Mouse (Mus musculus) G1E (cell line): Measurements from ENCODE around the gene Lamc1. TPM values are rescaled to one million over a fixed set of nuclear protein-coding genes. Genes with fewer than 3 reads are reported as not detected.

Experiments
- ATAC-seq: 2 replicates; pipeline ENCODE4 v1.8.0; 2016; ENCODE audit warnings: mild to moderate bottlenecking; ENCODE audit not compliant: insufficient number of reproducible peaks, poor library complexity, low FRiP score, severe bottlenecking; ENCODE audit errors: extremely low read depth
- DNase-seq: peaks from one replicate; pipeline ENCODE4 v3.0.0; 2012; ENCODE audit warnings: low spot score
- H3K27me3 ChIP-seq: 2 replicates; pipeline ENCODE4 v1.6.1; 2012; ENCODE audit warnings: mild to moderate bottlenecking, low read length, inconsistent platforms; ENCODE audit not compliant: insufficient read depth
- H3K36me3 ChIP-seq: replicated peaks from 2 replicates; pipeline ENCODE3; 2012; ENCODE audit warnings: mild to moderate bottlenecking, inconsistent platforms
- H3K4me1 ChIP-seq: 2 replicates; pipeline ENCODE4 v1.6.1; 2012; ENCODE audit warnings: low read depth, low read length, inconsistent platforms, mixed read lengths; ENCODE audit not compliant: insufficient read depth
- H3K4me3 ChIP-seq: 2 replicates; pipeline ENCODE4 v1.5.1; 2012; ENCODE audit warnings: low read depth, mild to moderate bottlenecking, inconsistent platforms, low read length, moderate library complexity, mixed read lengths
- H3K9me3 ChIP-seq: replicated peaks from 2 replicates; pipeline ENCODE4 v1.6.1; 2012; ENCODE audit warnings: inconsistent platforms
- CTCF ChIP-seq: IDR thresholded peaks from 2 replicates; pipeline ENCODE4 v1.5.1; 2012; ENCODE audit warnings: low read depth, low read length, inconsistent platforms, mixed read lengths
- GATA1 ChIP-seq: IDR thresholded peaks from 2 replicates; pipeline ENCODE4 v1.6.1; 2012; ENCODE audit warnings: borderline replicate concordance, low read length, inconsistent platforms, mixed read lengths
- GATA2 ChIP-seq: IDR thresholded peaks from 2 replicates; pipeline ENCODE4 v1.6.1; 2012; ENCODE audit warnings: low read depth, low read length, inconsistent platforms, borderline replicate concordance
- POLR2AphosphoS5 ChIP-seq: IDR thresholded peaks from 2 replicates; pipeline ENCODE4 v1.6.1; 2012; ENCODE audit warnings: low read depth, low read length, inconsistent platforms; ENCODE audit not compliant: insufficient replicate concordance
- TAL1 ChIP-seq: conservative IDR thresholded peaks from 2 replicates; pipeline ENCODE4 v1.6.1; 2012; ENCODE audit warnings: low read depth, low read length, inconsistent platforms, mixed read lengths
- polyA plus RNA-seq: library from polyadenylated mRNA; stranded (reverse); fragments of >175 nt; gene quantifications from 2 replicates; pipeline ENCODE4 v1.2.3, GENCODE M21; 2012
- total RNA-seq, 2 experiments: library from RNA; stranded (forward) in 1 of 2; stranded (reverse) in 1 of 2; fragments of 200-1000 nt in 1 of 2; fragments of >200 nt in 1 of 2; fragmentation: Nextera tagmentation in 1 of 2; gene quantifications; 2 replicates each; pipeline ENCODE4 v1.2.3; 2014 to 2017

Lamc1 gene
- total and polyA plus RNA-seq, 3 experiments = 19.0 to 81.0 (median 26.1) TPM

GRCm38 (mm10) chr1:153265066-153265465 lies 67.5 kb downstream of the Lamc1 start:
- no peak for DNase-seq
- no peak for TF ChIP-seq CTCF
- TF ChIP-seq GATA2 = no peak
- no peak for TF ChIP-seq POLR2AphosphoS5
- no peak for TF ChIP-seq GATA1
- TF ChIP-seq TAL1 = no peak
- Histone ChIP-seq H3K4me3 (no peak overlapping the region), H3K9me3 (no peaks in the 10 kb centered on the region), H3K4me1 (peaks cover 22% of the 10 kb centered on the region), H3K27me3 (no peaks in the 10 kb centered on the region), H3K36me3 (peaks cover 57% of the 10 kb centered on the region)
- ATAC-seq = no peak

GRCm38 (mm10) chr1:153259752-153260300 lies 72.8 kb downstream of the Lamc1 start:
- Histone ChIP-seq H3K4me3 (no peak overlapping the region), H3K36me3 (peaks cover 82% of the 10 kb centered on the region), H3K9me3 (no peaks in the 10 kb centered on the region), H3K27me3 (no peaks in the 10 kb centered on the region), H3K4me1 (peaks cover 14% of the 10 kb centered on the region)
- DNase-seq = no peak
- no peak for TF ChIP-seq CTCF
- no peak for TF ChIP-seq POLR2AphosphoS5
- TF ChIP-seq GATA1 = no peak
- TF ChIP-seq GATA2 = no peak
- TF ChIP-seq TAL1 = no peak
- ATAC-seq = no peak

- DNase-seq (no peak), ATAC-seq (no peak)
- peaks cover 20% of the 10 kb centered on the region for H3K4me1 ChIP-seq
- no peak for TF ChIP-seq GATA2
- TF ChIP-seq TAL1 = no peak
- TF ChIP-seq CTCF = no peak
- no peak for TF ChIP-seq POLR2AphosphoS5
- TF ChIP-seq GATA1 = no peak
- H3K36me3 ChIP-seq = peaks cover 82% of the 10 kb centered on the region
- no peak overlapping the region for H3K4me3 ChIP-seq
- no peaks in the 10 kb centered on the region for H3K9me3 ChIP-seq
- H3K27me3 ChIP-seq = no peaks in the 10 kb centered on the region
Measured at GRCm38 (mm10) chr1:153252540-153253210, 79.9 kb downstream of the Lamc1 start.

GRCm38 (mm10) chr1:153251590-153252206 lies 80.9 kb downstream of the Lamc1 start:
- TF ChIP-seq GATA2 (no peak), GATA1 (no peak), TAL1 (no peak), CTCF (no peak), POLR2AphosphoS5 (no peak)
- H3K36me3 ChIP-seq = peaks cover 82% of the 10 kb centered on the region
- H3K4me1 ChIP-seq = peaks cover 20% of the 10 kb centered on the region
- H3K27me3 ChIP-seq = no peaks in the 10 kb centered on the region
- ATAC-seq (no peak), DNase-seq (no peak)
- no peak overlapping the region for H3K4me3 ChIP-seq
- H3K9me3 ChIP-seq = no peaks in the 10 kb centered on the region

- no peak for ATAC-seq
- peaks cover 92% of the 10 kb centered on the region for H3K36me3 ChIP-seq
- no peaks in the 10 kb centered on the region for H3K9me3 ChIP-seq
- DNase-seq = no peak
- TF ChIP-seq CTCF (no peak), GATA2 (no peak), GATA1 (no peak), POLR2AphosphoS5 (no peak), TAL1 (no peak)
- H3K4me1 ChIP-seq = 0 out of 2 replicates have a peak, but pooled peaks cover 2% of the 10 kb centered on the region
- H3K27me3 ChIP-seq = no peaks in the 10 kb centered on the region
- H3K4me3 ChIP-seq = no peak overlapping the region
Measured at GRCm38 (mm10) chr1:153241346-153241745, 91.2 kb downstream of the Lamc1 start.

GRCm38 (mm10) chr1:153235576-153235975 lies 97.0 kb downstream of the Lamc1 start:
- Histone ChIP-seq H3K4me3 (no peak overlapping the region), H3K9me3 (no peaks in the 10 kb centered on the region), H3K36me3 (peaks cover 85% of the 10 kb centered on the region), H3K27me3 (no peaks in the 10 kb centered on the region), H3K4me1 (0 out of 2 replicates have a peak, but pooled peaks cover 2% of the 10 kb centered on the region)
- no peak for DNase-seq
- ATAC-seq = no peak
- TF ChIP-seq TAL1 (no peak), POLR2AphosphoS5 (no peak), GATA2 (no peak), GATA1 (no peak), CTCF (no peak)
